Mouse (Mus musculus) lung, embryonic 16.5 days (tissue): ENCODE results near the gene Mks1. TPM values are rescaled to one million over a fixed set of nuclear protein-coding genes. Genes with fewer than 3 reads are reported as not detected.

ENCODE experiments used
- ATAC-seq: fragments of 200-750 bp; cut with Nextera tagmentation; 2 replicates; pipeline ENCODE4 v1.8.0; 2017; ENCODE audit warnings: low read depth, mild to moderate bottlenecking, moderate library complexity
- H3K27ac ChIP-seq: fragments of 300-500 bp; sonication (generic); 2 replicates; pipeline ENCODE4 v1.5.1; 2014; ENCODE audit warnings: mild to moderate bottlenecking, control low read depth, low read length
- H3K27me3 ChIP-seq: fragments of 300-500 bp; sonication (generic); 2 replicates; pipeline ENCODE4 v1.6.1; 2014; ENCODE audit warnings: low read depth, low read length, mixed read lengths; ENCODE audit not compliant: control insufficient read depth, insufficient read depth
- H3K36me3 ChIP-seq: fragments of 300-500 bp; sonication (generic); 2 replicates; pipeline ENCODE4 v1.6.1; 2014; ENCODE audit warnings: low read length; ENCODE audit not compliant: control insufficient read depth, insufficient read depth
- H3K4me1 ChIP-seq: fragments of 300-500 bp; sonication (generic); replicated peaks from 2 replicates; pipeline ENCODE4 v1.6.1; 2014; ENCODE audit warnings: low read length, mixed read lengths; ENCODE audit not compliant: control insufficient read depth, insufficient read depth
- H3K4me2 ChIP-seq: fragments of 300-500 bp; sonication (generic); 2 replicates; pipeline ENCODE4 v1.6.1; 2014; ENCODE audit warnings: low read depth, low read length, control low read depth
- H3K4me3 ChIP-seq: fragments of 300-500 bp; sonication (generic); 2 replicates; pipeline ENCODE4 v1.5.1; 2014; ENCODE audit warnings: mild to moderate bottlenecking, low read length, control low read depth
- H3K9ac ChIP-seq: fragments of 300-500 bp; sonication (generic); 2 replicates; pipeline ENCODE4 v1.6.1; 2014; ENCODE audit warnings: low read length, control low read depth
- H3K9me3 ChIP-seq: fragments of 300-500 bp; sonication (generic); 2 replicates; pipeline ENCODE4 v1.6.1; 2016; ENCODE audit warnings: low read length; ENCODE audit not compliant: control insufficient read depth
- WGBS: fragments of 180-500 bp; shearing (Covaris S2); extraction: QIAGEN DNeasy Blood & Tissue Kit; methylation state at CpG from one replicate; pipeline ENCODE4 v1.1.7; 2014; 5-methylcytosine and 5-hydroxymethylcytosine counted together
- polyA plus RNA-seq: library from polyadenylated mRNA; unstranded; fragments of >200 nt; fragmentation: Nextera tagmentation; extraction: Ambion mirVana; gene quantifications from 2 replicates; pipeline ENCODE4 v1.2.1, GENCODE M21; 2015

Mks1 gene
- polyA plus RNA-seq, 1 experiment from 2014 or later = 15.5 TPM

- Histone ChIP-seq H3K27me3 (no peaks in the 10 kb centered on the region), H3K36me3 (no peaks in the 10 kb centered on the region), H3K27ac (no peak within 1 kb of the TSS), H3K4me3 (no peak within 1 kb of the TSS), H3K4me1 (no peaks in the 10 kb centered on the region), H3K9me3 (no peaks in the 10 kb centered on the region), H3K4me2 (no peak within 1 kb of the TSS), H3K9ac (no peak within 1 kb of the TSS)
- ATAC-seq = no peak
- WGBS = 54% methylated on average over 10 of the region's 10 CpGs
These were observed 24.6 kb upstream of the Mks1 start, which contains the start of gene Lpo for GRCm38 (mm10) chr11:87828239-87828900. Lpo (minus strand) TSS chr11:87828289.

- H3K27ac ChIP-seq = no peak overlapping the region
- no peak overlapping the region for H3K4me3 ChIP-seq
- WGBS = 35% methylated on average over 8 of the region's 8 CpGs
- ATAC-seq = peak; percentile 51; the same call in 1 of the 2 replicates
- no peaks in the 10 kb centered on the region for H3K36me3 ChIP-seq
- H3K4me2 ChIP-seq = no peak overlapping the region
- no peaks in the 10 kb centered on the region for H3K9me3 ChIP-seq
- peaks cover 5% of the 10 kb centered on the region; the same call in 1 of the 2 replicates for H3K4me1 ChIP-seq
- no peaks in the 10 kb centered on the region for H3K27me3 ChIP-seq
- H3K9ac ChIP-seq = no peak overlapping the region
These were observed 12.3 kb upstream of the Mks1 start for GRCm38 (mm10) chr11:87840676-87841075.

GRCm38 (mm10) chr11:87841436-87841835 is 11.6 kb upstream of the Mks1 start:
- Histone ChIP-seq H3K4me3 (no peak overlapping the region), H3K9ac (no peak overlapping the region), H3K4me2 (no peak overlapping the region), H3K27ac (no peak overlapping the region), H3K36me3 (no peaks in the 10 kb centered on the region), H3K9me3 (no peaks in the 10 kb centered on the region), H3K4me1 (peaks cover 5% of the 10 kb centered on the region; the same call in 1 of the 2 replicates), H3K27me3 (no peaks in the 10 kb centered on the region)
- no peak for ATAC-seq
- WGBS = 76% methylated on average over 3 of the region's 3 CpGs

GRCm38 (mm10) chr11:87846968-87847600 is 5.9 kb upstream of the Mks1 start:
- no peak overlapping the region for H3K27ac ChIP-seq
- H3K9ac ChIP-seq = no peak overlapping the region
- WGBS = 76% methylated on average over 12 of the region's 12 CpGs
- no peak for ATAC-seq
- no peak overlapping the region for H3K4me2 ChIP-seq
- no peaks in the 10 kb centered on the region for H3K36me3 ChIP-seq
- no peaks in the 10 kb centered on the region for H3K27me3 ChIP-seq
- no peaks in the 10 kb centered on the region for H3K4me1 ChIP-seq
- no peaks in the 10 kb centered on the region for H3K9me3 ChIP-seq
- H3K4me3 ChIP-seq = no peak overlapping the region

- no peaks in the 10 kb centered on the region for H3K9me3 ChIP-seq
- 57% methylated on average over 6 of the region's 6 CpGs for WGBS
- no peak for ATAC-seq
- H3K4me2 ChIP-seq = no peak overlapping the region
- no peak overlapping the region for H3K9ac ChIP-seq
- no peaks in the 10 kb centered on the region for H3K4me1 ChIP-seq
- no peaks in the 10 kb centered on the region for H3K36me3 ChIP-seq
- H3K4me3 ChIP-seq = no peak overlapping the region
- no peaks in the 10 kb centered on the region for H3K27me3 ChIP-seq
- no peak overlapping the region for H3K27ac ChIP-seq
These were observed 5.1 kb upstream of the Mks1 start for GRCm38 (mm10) chr11:87847884-87848283.

GRCm38 (mm10) chr11:87853597-87853954 is 561 bp downstream of the Mks1 start:
- H3K4me3 ChIP-seq = peak overlapping the region; percentile 71
- H3K27ac ChIP-seq = peak overlapping the region; percentile 16; the same call in 1 of the 2 replicates
- no peaks in the 10 kb centered on the region for H3K9me3 ChIP-seq
- H3K27me3 ChIP-seq = no peaks in the 10 kb centered on the region
- peak overlapping the region; percentile 91 for H3K4me2 ChIP-seq
- H3K9ac ChIP-seq = peak overlapping the region; percentile 70
- H3K36me3 ChIP-seq = no peaks in the 10 kb centered on the region; the same call in 1 of the 2 replicates
- 25% methylated on average over 8 of the region's 8 CpGs for WGBS
- peaks cover 4% of the 10 kb centered on the region for H3K4me1 ChIP-seq
- no peak for ATAC-seq

GRCm38 (mm10) chr11:87854550-87854949 is 1.5 kb downstream of the Mks1 start:
- no peak overlapping the region for H3K27ac ChIP-seq
- ATAC-seq = no peak
- 82% methylated on average over 7 of the region's 7 CpGs for WGBS
- H3K27me3 ChIP-seq = no peaks in the 10 kb centered on the region
- H3K9ac ChIP-seq = no peak overlapping the region
- no peak overlapping the region for H3K4me2 ChIP-seq
- no peak overlapping the region for H3K4me3 ChIP-seq
- H3K36me3 ChIP-seq = no peaks in the 10 kb centered on the region; the same call in 1 of the 2 replicates
- H3K4me1 ChIP-seq = peaks cover 4% of the 10 kb centered on the region
- H3K9me3 ChIP-seq = no peaks in the 10 kb centered on the region

GRCm38 (mm10) chr11:87859273-87859672 is 6.3 kb downstream of the Mks1 start:
- Histone ChIP-seq H3K27me3 (no peaks in the 10 kb centered on the region), H3K9me3 (no peaks in the 10 kb centered on the region), H3K4me2 (no peak overlapping the region), H3K9ac (no peak overlapping the region), H3K4me3 (no peak overlapping the region), H3K36me3 (peaks cover 9% of the 10 kb centered on the region; the same call in 1 of the 2 replicates), H3K27ac (no peak overlapping the region), H3K4me1 (no peaks in the 10 kb centered on the region)
- no peak for ATAC-seq
- WGBS = 76% methylated on average over 11 of the region's 11 CpGs

GRCm38 (mm10) chr11:87860426-87860825 is 7.4 kb downstream of the Mks1 start:
- no peak overlapping the region for H3K4me2 ChIP-seq
- no peaks in the 10 kb centered on the region for H3K4me1 ChIP-seq
- H3K4me3 ChIP-seq = no peak overlapping the region
- H3K9me3 ChIP-seq = no peaks in the 10 kb centered on the region
- 75% methylated on average over 9 of the region's 9 CpGs for WGBS
- no peak overlapping the region for H3K9ac ChIP-seq
- no peaks in the 10 kb centered on the region for H3K27me3 ChIP-seq
- H3K27ac ChIP-seq = no peak overlapping the region
- peaks cover 9% of the 10 kb centered on the region; the same call in 1 of the 2 replicates for H3K36me3 ChIP-seq
- ATAC-seq = no peak
